Mouse (Mus musculus): ENCODE data around the gene Lamtor2. TPM values are rescaled to one million over a fixed set of nuclear protein-coding genes. Genes with fewer than 3 reads are reported as not detected.
A peak's percentile ranks its signal among the peaks of the same experiment; 100 is the strongest.
"Not testable (repeated sequence)": the region's sequence is repeated elsewhere in the genome, so short reads cannot be mapped to it uniquely, and the experiment has no call there.

The Lamtor2 gene
- total RNA-seq (2014; rRNA removed) (45.1 and 59.2 TPM in 2 replicates), polyA plus RNA-seq (2015; fragmentation: Nextera tagmentation; extraction: Ambion mirVana) (189 and 198 TPM in 2 replicates)

GRCm38 (mm10) chr3:88552676-88553524 is at the start of gene Lamtor2:
TSS of gene Lamtor2 (minus strand) at chr3:88553074.
- H3K4me3 ChIP-seq (ENCODE audit: low read length), result peak within 1 kb of the TSS; percentile 92
- no peak for TF ChIP-seq CTCF (IDR thresholded peaks at IDR 0.05; ENCODE audit: low read depth)
- H3K9me3 ChIP-seq (ENCODE audit: low read length), result no peaks in the 10 kb centered on the region
- peak within 1 kb of the TSS; percentile 97 for H3K27ac ChIP-seq
- ATAC-seq, result peak; percentile 91
- under 1% methylated on average over 48 of the region's 48 CpGs for WGBS
- peak within 1 kb of the TSS; percentile 91 for H3K4me2 ChIP-seq (ENCODE audit: low read depth, low read length)
- peak within 1 kb of the TSS; percentile 96 for H3K9ac ChIP-seq (replicated peaks; ENCODE audit: low read length)
- H3K27me3 ChIP-seq (ENCODE audit: insufficient read depth, low read length), result no peaks in the 10 kb centered on the region
- H3K36me3 ChIP-seq (ENCODE audit: insufficient read depth, low read length), result peaks cover 19% of the 10 kb centered on the region
- H3K4me1 ChIP-seq (ENCODE audit: insufficient read depth, low read length), result 0 out of 2 replicates have a peak, but pooled peaks cover 5% of the 10 kb centered on the region
- DNase-seq (ENCODE audit: low spot score), result peak; percentile 99

GRCm38 (mm10) chr3:88602466-88602865 is 49.6 kb upstream of the Lamtor2 start:
- Histone ChIP-seq H3K36me3 (ENCODE audit: insufficient read depth, low read length) (no peaks in the 10 kb centered on the region), H3K4me2 (ENCODE audit: low read depth, low read length) (no peak overlapping the region), H3K27me3 (ENCODE audit: insufficient read depth, low read length) (no peaks in the 10 kb centered on the region), H3K27ac (no peak overlapping the region), H3K4me1 (ENCODE audit: insufficient read depth, low read length) (0 out of 2 replicates have a peak, but pooled peaks cover 4% of the 10 kb centered on the region), H3K4me3 (ENCODE audit: low read length) (no peak overlapping the region), H3K9ac (replicated peaks; ENCODE audit: low read length) (no peak overlapping the region), H3K9me3 (ENCODE audit: low read length) (no peaks in the 10 kb centered on the region)
- no peak for ATAC-seq
- WGBS, result 65% methylated on average over 4 of the region's 4 CpGs
- TF ChIP-seq CTCF (IDR thresholded peaks at IDR 0.05; ENCODE audit: low read depth), result no peak
- DNase-seq (ENCODE audit: low spot score), result no peak

GRCm38 (mm10) chr3:88596547-88596946 is 43.7 kb upstream of the Lamtor2 start:
- WGBS, result 86% methylated on average over 4 of the region's 4 CpGs
- DNase-seq (ENCODE audit: low spot score), result not testable (repeated sequence)

GRCm38 (mm10) chr3:88593893-88594580 is 41.2 kb upstream of the Lamtor2 start:
- H3K4me2 ChIP-seq (ENCODE audit: low read depth, low read length), result no peak overlapping the region
- H3K9ac ChIP-seq (replicated peaks; ENCODE audit: low read length), result no peak overlapping the region
- H3K4me1 ChIP-seq (ENCODE audit: insufficient read depth, low read length), result no peaks in the 10 kb centered on the region; the same call in 1 of the 2 replicates
- H3K9me3 ChIP-seq (ENCODE audit: low read length), result no peaks in the 10 kb centered on the region
- no peak for DNase-seq (ENCODE audit: low spot score)
- 57% methylated on average over 10 of the region's 10 CpGs for WGBS
- TF ChIP-seq CTCF (IDR thresholded peaks at IDR 0.05; ENCODE audit: low read depth), result no peak
- ATAC-seq, result no peak
- no peaks in the 10 kb centered on the region for H3K36me3 ChIP-seq (ENCODE audit: insufficient read depth, low read length)
- no peak overlapping the region for H3K27ac ChIP-seq
- H3K4me3 ChIP-seq (ENCODE audit: low read length), result no peak overlapping the region
- no peaks in the 10 kb centered on the region for H3K27me3 ChIP-seq (ENCODE audit: insufficient read depth, low read length)

More at GRCm38 (mm10) chr3:88596547-88596946, 43.7 kb upstream of the Lamtor2 start:
- not testable (repeated sequence) for H3K27ac ChIP-seq; H3K27me3 ChIP-seq (ENCODE audit: insufficient read depth, low read length); H3K4me3 ChIP-seq (ENCODE audit: low read length); H3K9ac ChIP-seq (replicated peaks; ENCODE audit: low read length); H3K4me2 ChIP-seq (ENCODE audit: low read depth, low read length); H3K36me3 ChIP-seq (ENCODE audit: insufficient read depth, low read length); H3K9me3 ChIP-seq (ENCODE audit: low read length); H3K4me1 ChIP-seq (ENCODE audit: insufficient read depth, low read length); ATAC-seq

GRCm38 (mm10) chr3:88592942-88593576 is 40.2 kb upstream of the Lamtor2 start:
- no peak overlapping the region for H3K9ac ChIP-seq (replicated peaks; ENCODE audit: low read length)
- DNase-seq (ENCODE audit: low spot score) (no peak), ATAC-seq (no peak)
- H3K4me3 ChIP-seq (ENCODE audit: low read length), result no peak overlapping the region
- no peak for TF ChIP-seq CTCF (IDR thresholded peaks at IDR 0.05; ENCODE audit: low read depth)
- no peaks in the 10 kb centered on the region; the same call in 1 of the 2 replicates for H3K4me1 ChIP-seq (ENCODE audit: insufficient read depth, low read length)
- WGBS, result 71% methylated on average over 10 of the region's 10 CpGs
- peaks cover 3% of the 10 kb centered on the region; the same call in 1 of the 2 replicates for H3K36me3 ChIP-seq (ENCODE audit: insufficient read depth, low read length)
- H3K27me3 ChIP-seq (ENCODE audit: insufficient read depth, low read length), result no peaks in the 10 kb centered on the region
- H3K27ac ChIP-seq, result no peak overlapping the region
- H3K9me3 ChIP-seq (ENCODE audit: low read length), result no peaks in the 10 kb centered on the region
- no peak overlapping the region for H3K4me2 ChIP-seq (ENCODE audit: low read depth, low read length)

- Histone ChIP-seq H3K4me3 (ENCODE audit: low read length) (no peak overlapping the region), H3K4me2 (ENCODE audit: low read depth, low read length) (peak overlapping the region; percentile 23; the same call in 1 of the 2 replicates), H3K9ac (replicated peaks; ENCODE audit: low read length) (no peak overlapping the region), H3K27me3 (ENCODE audit: insufficient read depth, low read length) (no peaks in the 10 kb centered on the region), H3K36me3 (ENCODE audit: insufficient read depth, low read length) (peaks cover 12% of the 10 kb centered on the region; the same call in 1 of the 2 replicates), H3K27ac (no peak overlapping the region), H3K4me1 (ENCODE audit: insufficient read depth, low read length) (no peaks in the 10 kb centered on the region; the same call in 1 of the 2 replicates), H3K9me3 (ENCODE audit: low read length) (no peaks in the 10 kb centered on the region)
- DNase-seq (ENCODE audit: low spot score), result peak; percentile 85
- peak; percentile 69 for TF ChIP-seq CTCF (IDR thresholded peaks at IDR 0.05; ENCODE audit: low read depth)
- WGBS, result 27% methylated on average over 9 of the region's 9 CpGs
- ATAC-seq, result peak; percentile 52; the same call in 1 of the 2 replicates
Measured at GRCm38 (mm10) chr3:88591950-88592731, 39.3 kb upstream of the Lamtor2 start.

All from hindbrain, postnatal 0 days (tissue).